Mouse (Mus musculus) limb, embryonic 11.5 days (tissue): ENCODE data around the gene Adora1. TPM values are rescaled to one million over a fixed set of nuclear protein-coding genes. Genes with fewer than 3 reads are reported as not detected.
A peak's percentile ranks its signal among the peaks of the same experiment; 100 is the strongest.

Experiments
- ATAC-seq: fragments of 200-750 bp; cut with Nextera tagmentation; 2 replicates; pipeline ENCODE4 v1.8.0; 2017; ENCODE audit warnings: low read depth; ENCODE audit not compliant: insufficient number of reproducible peaks, low FRiP score, low TSS enrichment
- DNase-seq: peaks from one replicate; pipeline ENCODE4 v3.0.0-alpha.2; 2015; ENCODE audit warnings: low spot score
- H3K27ac ChIP-seq: fragments of 300-500 bp; sonication (generic); replicated peaks from 2 replicates; pipeline ENCODE4 v1.5.1; 2014; ENCODE audit warnings: low read depth, mild to moderate bottlenecking, low read length
- H3K27me3 ChIP-seq: fragments of 300-500 bp; sonication (generic); 2 replicates; pipeline ENCODE4 v1.6.1; 2014; ENCODE audit warnings: mild to moderate bottlenecking, low read length, mixed read lengths; ENCODE audit not compliant: control insufficient read depth, insufficient read depth
- H3K36me3 ChIP-seq: fragments of 300-500 bp; sonication (generic); 2 replicates; pipeline ENCODE4 v1.6.1; 2014; ENCODE audit warnings: mild to moderate bottlenecking, low read length, moderate library complexity, mixed read lengths; ENCODE audit not compliant: control insufficient read depth, insufficient read depth
- H3K4me1 ChIP-seq: fragments of 300-500 bp; sonication (generic); 2 replicates; pipeline ENCODE4 v1.6.1; 2014; ENCODE audit warnings: low read length, mixed read lengths; ENCODE audit not compliant: control insufficient read depth, insufficient read depth
- H3K4me2 ChIP-seq: fragments of 300-500 bp; sonication (generic); 2 replicates; pipeline ENCODE4 v1.6.1; 2014; ENCODE audit warnings: low read depth, mild to moderate bottlenecking, moderate library complexity; ENCODE audit not compliant: severe bottlenecking
- H3K4me3 ChIP-seq: fragments of 300-500 bp; sonication (generic); 2 replicates; pipeline ENCODE4 v1.5.1; 2014; ENCODE audit warnings: low read depth, low read length
- H3K9ac ChIP-seq: fragments of 300-500 bp; sonication (generic); 2 replicates; pipeline ENCODE4 v1.6.1; 2014; ENCODE audit warnings: mild to moderate bottlenecking, low read length
- H3K9me3 ChIP-seq: fragments of 300-500 bp; sonication (generic); 2 replicates; pipeline ENCODE4 v1.6.1; 2016; ENCODE audit warnings: low read length; ENCODE audit not compliant: control insufficient read depth
- WGBS: fragments of 180-500 bp; shearing (Covaris S2); extraction: QIAGEN DNeasy Blood & Tissue Kit; methylation state at CpG from one replicate; pipeline ENCODE4 v1.1.7; 2014; 5-methylcytosine and 5-hydroxymethylcytosine counted together
- polyA plus RNA-seq: library from polyadenylated mRNA; unstranded; fragments of >200 nt; fragmentation: Nextera tagmentation; extraction: Ambion mirVana; gene quantifications from 2 replicates; pipeline ENCODE4 v1.2.1, GENCODE M21; 2014

Adora1 gene
- polyA plus RNA-seq, 1 experiment from 2014 or later = 0.88 TPM

DNA sequence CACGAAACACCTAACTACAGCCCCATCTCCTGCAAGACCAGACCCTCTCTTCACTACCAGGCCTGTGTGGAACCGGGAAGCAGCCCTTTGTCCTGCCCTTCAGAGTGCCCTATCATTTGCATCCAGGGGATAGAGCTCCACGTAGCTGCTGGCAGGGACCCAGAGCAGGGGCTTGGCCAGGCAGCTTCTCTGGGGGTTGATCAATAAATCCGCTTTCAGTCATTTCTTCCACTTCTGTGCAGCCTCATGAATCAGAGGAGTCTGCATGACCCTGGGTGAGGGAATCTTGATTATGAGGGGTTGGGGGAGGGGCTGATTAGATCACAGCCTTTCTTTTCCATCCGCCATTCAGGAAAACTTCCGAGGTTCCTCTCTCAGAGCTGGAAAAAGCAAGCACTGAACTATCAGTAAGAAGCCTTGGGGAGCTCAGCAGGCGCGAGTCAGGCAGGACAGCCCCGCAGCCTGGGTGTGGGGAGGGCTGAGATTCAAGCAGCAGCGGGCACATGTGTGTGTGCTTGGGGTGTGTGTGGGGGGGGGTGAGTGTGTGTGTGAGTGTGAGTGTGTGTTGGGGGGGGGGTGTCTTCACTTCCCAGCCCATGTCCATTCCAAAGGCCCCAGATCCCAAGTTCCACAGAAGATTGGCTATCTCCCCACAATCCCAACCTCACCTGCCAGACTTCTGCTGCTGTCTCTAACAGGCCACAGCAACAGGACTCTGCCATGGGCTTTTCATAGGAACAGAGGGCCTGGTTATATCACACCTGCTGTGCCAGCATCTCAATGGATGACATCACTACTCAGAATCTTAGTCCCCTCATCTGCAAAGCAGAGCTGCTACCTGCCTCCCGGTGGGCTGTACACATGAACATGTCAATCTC, 19.2 kb downstream of the Adora1 start:
- 36% methylated on average over 11 of the region's 11 CpGs for WGBS
- Histone ChIP-seq H3K4me1 (peaks cover 14% of the 10 kb centered on the region), H3K9ac (no peak overlapping the region), H3K27me3 (no peaks in the 10 kb centered on the region; the same call in 1 of the 2 replicates), H3K9me3 (no peaks in the 10 kb centered on the region), H3K36me3 (no peaks in the 10 kb centered on the region), H3K4me3 (no peak overlapping the region), H3K27ac (no peak overlapping the region), H3K4me2 (no peak overlapping the region)
- DNase-seq = no peak
- no peak for ATAC-seq

DNA sequence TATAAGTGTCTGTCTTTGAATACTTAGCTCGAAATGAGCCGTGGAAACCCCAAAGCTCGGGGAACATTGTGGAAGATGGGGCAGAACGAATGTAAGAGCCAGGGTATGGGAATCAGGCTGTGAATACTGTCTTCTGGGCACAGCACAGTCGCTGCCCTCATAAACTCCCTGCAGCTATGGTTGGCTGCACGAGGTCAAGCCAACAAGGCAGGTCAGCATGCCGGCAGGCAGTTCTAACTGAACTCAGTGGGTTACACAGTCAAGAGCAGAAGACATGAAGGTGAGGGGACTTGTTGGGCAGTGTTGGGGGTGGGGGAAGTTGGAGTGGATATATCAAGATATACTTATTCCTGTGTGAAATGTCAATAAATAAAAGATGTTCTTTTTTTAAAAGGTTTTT, 20.2 kb downstream of the Adora1 start:
- Histone ChIP-seq H3K4me2 (no peak overlapping the region), H3K4me3 (no peak overlapping the region), H3K9ac (no peak overlapping the region), H3K9me3 (no peaks in the 10 kb centered on the region), H3K36me3 (no peaks in the 10 kb centered on the region), H3K4me1 (peaks cover 19% of the 10 kb centered on the region), H3K27me3 (no peaks in the 10 kb centered on the region; the same call in 1 of the 2 replicates), H3K27ac (no peak overlapping the region)
- ATAC-seq = no peak
- WGBS = 65% methylated on average over 7 of the region's 7 CpGs
- no peak for DNase-seq

GRCm38 (mm10) chr1:134213405-134213804, 21.8 kb downstream of the Adora1 start:
- no peak overlapping the region for H3K27ac ChIP-seq
- ATAC-seq (no peak), DNase-seq (no peak)
- no peaks in the 10 kb centered on the region for H3K27me3 ChIP-seq
- peaks cover 19% of the 10 kb centered on the region for H3K4me1 ChIP-seq
- no peak overlapping the region for H3K4me2 ChIP-seq
- no peak overlapping the region for H3K4me3 ChIP-seq
- no peak overlapping the region for H3K9ac ChIP-seq
- H3K36me3 ChIP-seq = no peaks in the 10 kb centered on the region
- no peaks in the 10 kb centered on the region for H3K9me3 ChIP-seq
- WGBS = 84% methylated on average over 7 of the region's 7 CpGs

- 64% methylated on average over 5 of the region's 6 CpGs for WGBS
These were observed 22.9 kb downstream of the Adora1 start for GRCm38 (mm10) chr1:134212351-134212750.

DNA sequence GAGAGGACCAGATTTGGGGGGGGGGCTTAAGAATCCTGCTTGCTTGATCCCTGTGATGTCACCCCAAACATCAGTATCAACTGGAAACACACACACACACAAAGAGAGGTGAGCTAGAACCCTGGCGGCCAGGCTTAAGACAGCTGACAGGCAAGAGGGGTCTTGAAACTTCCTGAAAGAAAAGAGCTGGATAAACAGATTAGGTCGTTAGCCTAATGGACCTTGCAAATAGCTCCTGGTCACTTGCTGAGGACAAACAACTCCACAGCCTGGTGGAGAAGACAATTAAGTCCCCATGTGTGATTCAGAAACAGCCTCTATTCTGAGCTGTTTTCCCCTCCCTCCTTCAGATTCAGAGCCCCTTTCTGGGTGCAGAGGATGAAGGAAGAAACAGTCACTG, 23.6 kb downstream of the Adora1 start:
- Histone ChIP-seq H3K4me2 (no peak overlapping the region), H3K27me3 (no peaks in the 10 kb centered on the region), H3K4me1 (peaks cover 19% of the 10 kb centered on the region), H3K9ac (no peak overlapping the region), H3K27ac (no peak overlapping the region), H3K36me3 (no peaks in the 10 kb centered on the region), H3K9me3 (no peaks in the 10 kb centered on the region), H3K4me3 (no peak overlapping the region)
- DNase-seq (no peak), ATAC-seq (no peak)
- WGBS = 17% methylated on average over 2 of the region's 2 CpGs

More at GRCm38 (mm10) chr1:134212351-134212750, 22.9 kb downstream of the Adora1 start:
- peaks cover 19% of the 10 kb centered on the region for H3K4me1 ChIP-seq
- no peaks in the 10 kb centered on the region for H3K36me3 ChIP-seq
- no peaks in the 10 kb centered on the region for H3K9me3 ChIP-seq
- DNase-seq = no peak
- no peak overlapping the region for H3K4me3 ChIP-seq
- no peak overlapping the region for H3K27ac ChIP-seq
- no peak for ATAC-seq
- H3K4me2 ChIP-seq = no peak overlapping the region
- H3K9ac ChIP-seq = no peak overlapping the region
- H3K27me3 ChIP-seq = no peaks in the 10 kb centered on the region

GRCm38 (mm10) chr1:134211043-134211442, 24.2 kb downstream of the Adora1 start:
- peaks cover 23% of the 10 kb centered on the region for H3K4me1 ChIP-seq
- 60% methylated on average over 6 of the region's 6 CpGs for WGBS

DNA sequence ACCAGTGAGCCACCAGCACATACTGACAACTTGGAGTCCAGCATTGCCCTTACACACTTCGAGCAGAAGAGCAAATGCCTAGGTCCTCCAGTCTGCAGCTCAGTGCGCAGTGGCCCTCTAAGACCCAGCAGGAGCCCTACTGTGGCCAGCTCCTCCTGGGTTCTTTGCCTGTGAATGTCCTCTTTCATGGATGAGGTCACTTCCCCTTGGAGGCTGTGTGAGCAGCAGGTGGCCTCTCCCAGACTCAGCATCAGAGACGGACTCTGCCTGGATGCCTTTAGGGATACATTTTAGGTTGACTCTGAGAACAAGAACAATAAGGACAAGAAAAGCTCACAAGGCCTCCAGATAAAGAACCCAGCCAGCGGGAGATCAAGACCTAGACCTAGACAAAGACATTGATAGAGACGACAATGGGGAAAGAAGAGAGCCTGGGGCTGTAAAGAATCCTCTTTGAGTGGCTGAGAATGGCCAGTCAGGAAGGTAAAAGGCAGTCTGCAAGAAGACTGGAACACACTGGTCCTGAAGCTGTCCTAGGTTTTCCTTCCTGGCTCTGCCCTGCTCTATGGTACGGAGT, 25.0 kb downstream of the Adora1 start:
- Histone ChIP-seq H3K36me3 (no peaks in the 10 kb centered on the region), H3K4me3 (no peak overlapping the region), H3K27me3 (no peaks in the 10 kb centered on the region), H3K9me3 (no peaks in the 10 kb centered on the region), H3K4me2 (no peak overlapping the region), H3K9ac (no peak overlapping the region), H3K4me1 (peaks cover 21% of the 10 kb centered on the region), H3K27ac (no peak overlapping the region)
- 77% methylated on average over 6 of the region's 6 CpGs for WGBS
- no peak for DNase-seq
- ATAC-seq = no peak

More at GRCm38 (mm10) chr1:134211043-134211442, 24.2 kb downstream of the Adora1 start:
- no peaks in the 10 kb centered on the region for H3K9me3 ChIP-seq
- no peaks in the 10 kb centered on the region for H3K27me3 ChIP-seq
- ATAC-seq (no peak), DNase-seq (no peak)
- no peak overlapping the region for H3K4me3 ChIP-seq
- no peak overlapping the region for H3K4me2 ChIP-seq
- no peak overlapping the region for H3K9ac ChIP-seq
- no peaks in the 10 kb centered on the region for H3K36me3 ChIP-seq
- H3K27ac ChIP-seq = 0 out of 2 replicates have a peak overlapping the region, but pooled peaks have one; percentile 14

- ATAC-seq (no peak), DNase-seq (no peak)
- Histone ChIP-seq H3K4me2 (no peak overlapping the region), H3K9me3 (no peaks in the 10 kb centered on the region), H3K27ac (no peak overlapping the region), H3K27me3 (no peaks in the 10 kb centered on the region), H3K36me3 (no peaks in the 10 kb centered on the region), H3K4me3 (no peak overlapping the region), H3K4me1 (peaks cover 12% of the 10 kb centered on the region), H3K9ac (no peak overlapping the region)
- 41% methylated on average over 5 of the region's 5 CpGs for WGBS
These were observed 29.1 kb downstream of the Adora1 start for GRCm38 (mm10) chr1:134206085-134206484.
